Comparison of ENCODE assay signal across 19 mouse cellular contexts in the genomic region with DNA sequence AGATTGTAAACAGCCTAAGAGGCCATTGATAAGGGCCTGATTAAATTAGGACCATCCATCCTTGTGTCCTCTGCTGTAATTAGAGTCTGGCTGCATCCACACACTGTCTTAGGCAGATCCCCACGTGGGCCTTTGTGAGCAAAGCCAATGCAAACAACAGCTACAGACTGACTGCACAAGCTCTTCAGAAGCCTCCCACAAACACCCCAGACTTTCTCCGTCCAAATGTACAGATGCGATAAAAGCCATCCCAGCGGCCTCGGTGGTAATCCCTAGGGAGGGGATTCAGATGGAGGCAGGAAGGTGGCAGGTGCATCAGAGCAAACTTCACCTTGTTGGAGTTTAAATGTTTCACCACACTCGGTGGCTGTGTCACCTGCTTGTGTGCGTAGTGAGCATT. TPM values are rescaled to one million over a fixed set of nuclear protein-coding genes. Genes with fewer than 3 reads are reported as not detected.
A peak's percentile ranks its signal among the peaks of the same experiment; 100 is the strongest.
DNase-seq lines count a peak whose midpoint lies in the region; ATAC-seq and TF ChIP-seq lines count a peak whose summit lies in the region.
"Had no signal": no experiment of that assay in that cellular context is flagged by ENCODE, and none has a peak within 500 bp of the region (broad histone marks: within the 10 kb centered on the region; RNA-seq: fewer than 3 reads in every experiment).

No protein-coding gene starts in this region.

- WGBS in kidney, postnatal 0 days, result 44% methylated on average over 7 of the region's 7 CpGs
- WGBS in kidney, embryonic 14.5 days, result 54% methylated on average over 7 of the region's 7 CpGs
- 56% methylated on average over 7 of the region's 7 CpGs for WGBS in hindbrain, embryonic 14.5 days
- 36% methylated on average over 7 of the region's 7 CpGs for WGBS in midbrain, postnatal 0 days

- H3K4me3 ChIP-seq in kidney, postnatal 0 days (replicated peaks; ENCODE audit: low read depth, low read length), result no peak overlapping the region
- H3K4me3 ChIP-seq in kidney, embryonic 14.5 days (ENCODE audit: low read length), result no peak overlapping the region
- H3K4me3 ChIP-seq in hindbrain, embryonic 14.5 days (replicated peaks; ENCODE audit: low read length), result no peak overlapping the region
- no peak overlapping the region for H3K4me3 ChIP-seq in midbrain, postnatal 0 days (ENCODE audit: low read depth, low read length)
- H3K4me3 ChIP-seq: embryonic facial prominence, embryonic 12.5 days; limb, embryonic 15.5 days had no signal

- peaks cover 2% of the 10 kb centered on the region; the same call in 1 of the 2 replicates for H3K27me3 ChIP-seq in kidney, postnatal 0 days (ENCODE audit: insufficient read depth, low read length)
- H3K27me3 ChIP-seq in kidney, embryonic 14.5 days (ENCODE audit: control insufficient read depth, insufficient read depth, low read length), result peaks cover 6% of the 10 kb centered on the region; the same call in 1 of the 2 replicates
- H3K27me3 ChIP-seq in hindbrain, embryonic 14.5 days (ENCODE audit: control insufficient read depth, insufficient read depth, low read length), result 0 out of 2 replicates have a peak, but pooled peaks cover under 1% of the 10 kb centered on the region
- H3K27me3 ChIP-seq in midbrain, postnatal 0 days (ENCODE audit: insufficient read depth, low read length), result no peaks in the 10 kb centered on the region

- H3K9me3 ChIP-seq in kidney, postnatal 0 days (replicated peaks; ENCODE audit: low read length), result no peaks in the 10 kb centered on the region
- no peaks in the 10 kb centered on the region for H3K9me3 ChIP-seq in kidney, embryonic 14.5 days (ENCODE audit: control insufficient read depth, low read length)
- no peaks in the 10 kb centered on the region for H3K9me3 ChIP-seq in hindbrain, embryonic 14.5 days (ENCODE audit: control insufficient read depth, low read length)
- no peaks in the 10 kb centered on the region for H3K9me3 ChIP-seq in midbrain, postnatal 0 days (ENCODE audit: low read length)
- H3K9me3 ChIP-seq: embryonic facial prominence, embryonic 12.5 days; limb, embryonic 15.5 days had no signal

- H3K9ac ChIP-seq in kidney, postnatal 0 days (ENCODE audit: low read depth, low read length), result no peak overlapping the region
- H3K9ac ChIP-seq in kidney, embryonic 14.5 days (ENCODE audit: low read depth, low read length), result no peak overlapping the region
- H3K9ac ChIP-seq in hindbrain, embryonic 14.5 days, result no peak overlapping the region
- 0 out of 2 replicates have a peak overlapping the region, but pooled peaks have one; percentile 13 for H3K9ac ChIP-seq in midbrain, postnatal 0 days (replicated peaks; ENCODE audit: low read length, poor library complexity, severe bottlenecking)
- H3K9ac ChIP-seq: embryonic facial prominence, embryonic 12.5 days; limb, embryonic 15.5 days; liver, postnatal 0 days had no signal

- H3K4me1 ChIP-seq in kidney, postnatal 0 days (replicated peaks; ENCODE audit: insufficient read depth, low read length), result no peaks in the 10 kb centered on the region
- H3K4me1 ChIP-seq in kidney, embryonic 14.5 days (ENCODE audit: control insufficient read depth, insufficient read depth, low read length), result peaks cover 23% of the 10 kb centered on the region
- H3K4me1 ChIP-seq in hindbrain, embryonic 14.5 days (replicated peaks; ENCODE audit: control insufficient read depth, insufficient read depth, low read length), result peaks cover 41% of the 10 kb centered on the region
- peaks cover 21% of the 10 kb centered on the region; the same call in 1 of the 2 replicates for H3K4me1 ChIP-seq in midbrain, postnatal 0 days (ENCODE audit: insufficient read depth, low read length)

- peak; percentile 37 for DNase-seq in kidney, postnatal 0 days (ENCODE audit: low spot score)
- DNase-seq in right cerebral cortex, adult 2 months (ENCODE audit: low spot score in 2 of 2), result peak; percentile 44 to 69
- no peak for DNase-seq in right cerebral cortex, postnatal 14 days
- no peak for DNase-seq in hindbrain, embryonic 14.5 days (ENCODE audit: low spot score)
- peak; percentile 44 for DNase-seq in midbrain, postnatal 0 days (ENCODE audit: low spot score)
- no peak for DNase-seq in urinary bladder, adult 18-20 months (ENCODE audit: low spot score in 2 of 2)
- DNase-seq: cerebellum, adult 11 months; gastrocnemius, postnatal 36 days; kidney, adult 11 months; kidney, postnatal 25 days; liver, postnatal 0 days; right cerebral cortex, postnatal 25 days; thymus, adult 18-20 months had no signal

- H3K27ac ChIP-seq in kidney, postnatal 0 days, result no peak overlapping the region
- H3K27ac ChIP-seq in kidney, embryonic 14.5 days (ENCODE audit: low read depth, low read length), result no peak overlapping the region
- peak overlapping the region; percentile 63 for H3K27ac ChIP-seq in hindbrain, embryonic 14.5 days
- peak overlapping the region; percentile 62 for H3K27ac ChIP-seq in midbrain, postnatal 0 days (ENCODE audit: low read depth, low read length)
- H3K27ac ChIP-seq: embryonic facial prominence, embryonic 12.5 days; limb, embryonic 15.5 days; macrophage had no signal

- H3K36me3 ChIP-seq in kidney, postnatal 0 days (ENCODE audit: insufficient read depth, low read length), result no peaks in the 10 kb centered on the region
- no peaks in the 10 kb centered on the region for H3K36me3 ChIP-seq in kidney, embryonic 14.5 days (ENCODE audit: control insufficient read depth, insufficient read depth, low read length)
- no peaks in the 10 kb centered on the region for H3K36me3 ChIP-seq in hindbrain, embryonic 14.5 days (replicated peaks; ENCODE audit: control insufficient read depth, insufficient read depth)
- no peaks in the 10 kb centered on the region for H3K36me3 ChIP-seq in midbrain, postnatal 0 days (ENCODE audit: insufficient read depth, low read length)
- H3K36me3 ChIP-seq: embryonic facial prominence, embryonic 12.5 days; limb, embryonic 15.5 days had no signal

- TF ChIP-seq CTCF in kidney, postnatal 0 days (IDR thresholded peaks at IDR 0.05; ENCODE audit: low read depth), result no peak
- TF ChIP-seq CTCF in midbrain, postnatal 0 days (IDR thresholded peaks at IDR 0.05), result no peak

- H3K4me2 ChIP-seq in kidney, postnatal 0 days (ENCODE audit: low read length), result no peak overlapping the region
- no peak overlapping the region for H3K4me2 ChIP-seq in kidney, embryonic 14.5 days (replicated peaks; ENCODE audit: low read depth, low read length)
- no peak overlapping the region for H3K4me2 ChIP-seq in hindbrain, embryonic 14.5 days (replicated peaks)
- H3K4me2 ChIP-seq in midbrain, postnatal 0 days (ENCODE audit: low read depth, low read length, poor library complexity, severe bottlenecking), result no peak overlapping the region
- H3K4me2 ChIP-seq: embryonic facial prominence, embryonic 12.5 days; heart, embryonic 11.5 days; limb, embryonic 15.5 days had no signal

- no peak for ATAC-seq in kidney, postnatal 0 days (replicated peaks; ENCODE audit: low FRiP score, low read depth)
- no peak for ATAC-seq in kidney, embryonic 14.5 days (ENCODE audit: low FRiP score, low TSS enrichment)
- 0 out of 2 replicates have a peak, but pooled peaks have one; percentile 28 for ATAC-seq in hindbrain, embryonic 14.5 days (ENCODE audit: low FRiP score)
- ATAC-seq in midbrain, postnatal 0 days (ENCODE audit: low FRiP score), result no peak
- no peak for ATAC-seq in erythroblast, adult 5-6 weeks (replicated peaks; ENCODE audit: low FRiP score, poor library complexity, severe bottlenecking)
- ATAC-seq: liver, postnatal 0 days had no signal

RNA-seq across cellular contexts. Expression of gene Tcf20, which starts 7.6 kb away (rescaled TPM):
- 5.6 and 5.8 TPM in 2 replicates for polyA plus RNA-seq in kidney, postnatal 0 days (2015; fragmentation: Nextera tagmentation; extraction: Ambion mirVana)
- 7.1 and 11.6 TPM in 2 replicates for polyA plus RNA-seq in kidney, embryonic 14.5 days (2014; fragmentation: Nextera tagmentation; extraction: Ambion mirVana)
- 14.0 TPM in 2 replicates for polyA plus RNA-seq in hindbrain, embryonic 14.5 days (2014; fragmentation: Nextera tagmentation; extraction: Ambion mirVana)
- total RNA-seq in midbrain, postnatal 0 days (2014; rRNA removed), result 125 and 131 TPM in 2 replicates
- polyA plus RNA-seq in midbrain, postnatal 0 days (2015; fragmentation: Nextera tagmentation; extraction: Ambion mirVana), result 10.6 and 11.8 TPM in 2 replicates
- 20.5 and 22.1 TPM in 2 replicates for total RNA-seq in erythroblast, adult 5-6 weeks (2015; ENCODE audit: low replicate concordance)
- 37.1 and 43.8 TPM in 2 replicates for total RNA-seq in erythroblast, adult 5-6 weeks (2017; ENCODE audit: low replicate concordance)

RNA-seq across cellular contexts. Expression of gene Nfam1, which starts 37.9 kb away (rescaled TPM):
- polyA plus RNA-seq in kidney, postnatal 0 days (2015; fragmentation: Nextera tagmentation; extraction: Ambion mirVana), result 2.2 and 2.3 TPM in 2 replicates
- 2.0 and 3.4 TPM in 2 replicates for polyA plus RNA-seq in kidney, embryonic 14.5 days (2014; fragmentation: Nextera tagmentation; extraction: Ambion mirVana)
- 1.9 and 2.1 TPM in 2 replicates for polyA plus RNA-seq in hindbrain, embryonic 14.5 days (2014; fragmentation: Nextera tagmentation; extraction: Ambion mirVana)
- 3.3 and 4.1 TPM in 2 replicates for total RNA-seq in midbrain, postnatal 0 days (2014; rRNA removed)
- polyA plus RNA-seq in midbrain, postnatal 0 days (2015; fragmentation: Nextera tagmentation; extraction: Ambion mirVana), result 1.9 and 2.6 TPM in 2 replicates
- total RNA-seq in erythroblast, adult 5-6 weeks (2015; ENCODE audit: low replicate concordance), result 26.3 and 27.6 TPM in 2 replicates
- total RNA-seq in erythroblast, adult 5-6 weeks (2017; ENCODE audit: low replicate concordance), result 18.4 and 30.1 TPM in 2 replicates

Comparison
In these comparisons a context has a peak if more than half of its experiments do, and no peak if none do; other contexts are left out.
1. DNase-seq: peak in kidney, postnatal 0 days (single experiment), right cerebral cortex, adult 2 months (2 of 2) and midbrain, postnatal 0 days (single experiment); none in right cerebral cortex, postnatal 14 days (single experiment), hindbrain, embryonic 14.5 days (single experiment) and urinary bladder, adult 18-20 months (0 of 2).
2. H3K27ac ChIP-seq: peak in hindbrain, embryonic 14.5 days (single experiment) and midbrain, postnatal 0 days (single experiment); none in kidney, postnatal 0 days (single experiment) and kidney, embryonic 14.5 days (single experiment).